Mouse (Mus musculus): ENCODE results near the gene Gpc6. TPM values are rescaled to one million over a fixed set of nuclear protein-coding genes. Genes with fewer than 3 reads are reported as not detected.

Gpc6 gene
- total RNA-seq, 2 experiments from 2014 or later: 1.2 TPM; not detected in 1

DNA sequence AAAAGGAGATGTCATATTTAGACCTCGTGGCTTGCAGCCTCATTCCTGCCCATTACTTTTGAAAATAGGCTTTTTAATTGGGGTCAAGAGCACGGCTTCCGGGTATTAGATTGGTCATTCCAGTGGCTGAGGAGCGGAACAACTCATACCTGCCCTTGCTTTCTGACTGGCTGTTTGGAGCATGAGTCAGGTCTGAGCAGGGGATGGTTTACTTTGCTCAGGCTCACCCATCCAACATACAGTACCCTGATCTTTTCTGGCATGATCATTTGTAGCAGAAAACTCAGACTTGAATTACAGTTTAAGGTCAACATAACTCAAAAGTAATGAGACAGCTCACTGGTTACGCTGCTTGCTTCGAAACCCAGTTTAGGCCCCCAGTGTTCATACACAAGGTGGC lies 1068.7 kb downstream of the Gpc6 start:
- no peak for ATAC-seq (replicated peaks; ENCODE audit: low FRiP score, low TSS enrichment, poor library complexity, severe bottlenecking)

DNA sequence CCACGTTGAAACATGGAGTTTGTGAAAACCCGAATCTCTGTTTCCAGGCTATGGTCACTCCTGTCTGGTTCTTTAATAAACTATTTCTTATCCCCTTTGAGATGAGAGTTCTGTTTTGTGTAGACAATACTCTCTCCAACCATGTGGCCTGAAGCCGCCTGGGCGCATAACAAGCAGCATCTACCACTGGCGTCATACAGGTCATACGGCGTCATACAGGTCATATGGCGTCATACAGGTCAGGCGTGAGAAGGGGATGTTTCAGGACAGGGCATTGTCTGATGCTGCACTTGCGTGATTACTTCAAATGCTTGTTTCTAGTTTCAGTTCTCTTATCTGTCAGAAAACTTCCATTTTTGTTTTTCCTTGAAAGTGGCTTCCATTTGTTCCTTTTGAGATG lies 1079.3 kb downstream of the Gpc6 start:
- ATAC-seq (replicated peaks; ENCODE audit: low FRiP score, low TSS enrichment, poor library complexity, severe bottlenecking): no peak

DNA sequence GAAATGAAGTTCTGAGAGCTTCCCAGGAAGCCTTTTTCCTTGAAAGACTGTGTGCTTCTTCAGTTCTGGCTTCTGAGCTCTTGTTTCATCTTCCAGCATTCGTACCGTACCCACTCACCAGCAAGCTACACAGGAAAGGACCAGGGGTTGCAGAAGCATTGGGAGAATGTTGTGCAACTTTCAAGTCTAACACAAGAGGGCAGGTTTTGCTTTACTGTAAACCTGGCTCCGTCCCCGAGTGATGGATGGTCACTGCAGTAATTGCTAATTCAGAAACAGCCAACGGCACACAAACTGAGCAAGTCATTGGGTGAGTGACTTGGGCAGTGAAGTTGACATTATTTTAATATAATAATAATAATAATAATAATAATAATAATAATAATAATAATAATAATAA lies 1080.6 kb downstream of the Gpc6 start:
- peak; percentile 77 for ATAC-seq (replicated peaks; ENCODE audit: low FRiP score, low TSS enrichment, poor library complexity, severe bottlenecking)

DNA sequence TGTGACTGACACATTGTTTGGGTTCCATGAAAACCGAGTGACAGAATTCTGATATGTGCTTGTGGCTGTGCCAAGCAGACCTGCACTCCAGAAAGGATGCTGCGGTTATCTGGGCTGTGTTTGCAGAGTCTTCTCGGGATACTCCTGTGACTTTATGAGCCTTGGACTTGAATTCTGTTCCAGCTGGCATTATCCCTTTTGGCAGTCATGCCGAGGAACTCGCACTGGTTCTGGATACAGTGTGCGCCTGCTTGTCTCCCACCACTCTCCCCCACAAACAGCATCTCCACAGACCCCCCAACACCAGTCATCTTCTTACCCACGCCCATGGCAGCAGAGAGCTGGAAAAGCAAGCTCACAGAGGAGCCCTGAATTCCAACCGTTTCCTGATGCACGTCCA lies 1084.4 kb downstream of the Gpc6 start:
- ATAC-seq (replicated peaks; ENCODE audit: low FRiP score, low TSS enrichment, poor library complexity, severe bottlenecking): no peak

DNA sequence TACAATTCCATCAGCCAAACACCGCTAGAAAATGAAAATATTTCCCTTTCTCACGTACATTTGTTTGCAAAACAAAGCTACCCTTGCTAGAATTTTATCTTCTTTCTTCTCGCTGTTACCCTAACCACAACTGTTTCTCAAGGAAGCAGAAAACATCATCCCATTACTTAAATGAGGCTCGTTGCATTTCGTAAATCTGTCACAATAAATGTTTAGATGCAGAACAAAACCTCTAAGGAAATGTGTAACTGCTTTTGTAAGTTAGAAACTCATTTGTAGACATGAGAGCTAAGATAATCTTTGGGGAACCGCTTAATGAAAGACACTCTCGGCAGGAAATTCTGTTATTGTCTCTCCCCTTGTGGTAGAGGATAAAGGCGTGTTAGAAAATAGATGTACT lies 1088.1 kb downstream of the Gpc6 start:
- no peak for ATAC-seq (replicated peaks; ENCODE audit: low FRiP score, low TSS enrichment, poor library complexity, severe bottlenecking)

- 0 out of 2 replicates have a peak, but pooled peaks have one; percentile 4 for ATAC-seq (replicated peaks; ENCODE audit: low FRiP score, low TSS enrichment, poor library complexity, severe bottlenecking)
Measured at GRCm38 (mm10) chr14:118019314-118019713, 1094.2 kb downstream of the Gpc6 start.

GRCm38 (mm10) chr14:118021867-118022543 lies 1096.9 kb downstream of the Gpc6 start:
- no peak for ATAC-seq (replicated peaks; ENCODE audit: low FRiP score, low TSS enrichment, poor library complexity, severe bottlenecking)

Measured in megakaryocyte-erythroid progenitor cell, adult 5-6 weeks (primary cell).